Mouse (Mus musculus): ENCODE data around the gene Btnl9. TPM values are rescaled to one million over a fixed set of nuclear protein-coding genes. Genes with fewer than 3 reads are reported as not detected.
A peak's percentile ranks its signal among the peaks of the same experiment; 100 is the strongest.

Btnl9 gene
- polyA plus RNA-seq, 2 experiments = 1.7 to 2.0 TPM

DNA sequence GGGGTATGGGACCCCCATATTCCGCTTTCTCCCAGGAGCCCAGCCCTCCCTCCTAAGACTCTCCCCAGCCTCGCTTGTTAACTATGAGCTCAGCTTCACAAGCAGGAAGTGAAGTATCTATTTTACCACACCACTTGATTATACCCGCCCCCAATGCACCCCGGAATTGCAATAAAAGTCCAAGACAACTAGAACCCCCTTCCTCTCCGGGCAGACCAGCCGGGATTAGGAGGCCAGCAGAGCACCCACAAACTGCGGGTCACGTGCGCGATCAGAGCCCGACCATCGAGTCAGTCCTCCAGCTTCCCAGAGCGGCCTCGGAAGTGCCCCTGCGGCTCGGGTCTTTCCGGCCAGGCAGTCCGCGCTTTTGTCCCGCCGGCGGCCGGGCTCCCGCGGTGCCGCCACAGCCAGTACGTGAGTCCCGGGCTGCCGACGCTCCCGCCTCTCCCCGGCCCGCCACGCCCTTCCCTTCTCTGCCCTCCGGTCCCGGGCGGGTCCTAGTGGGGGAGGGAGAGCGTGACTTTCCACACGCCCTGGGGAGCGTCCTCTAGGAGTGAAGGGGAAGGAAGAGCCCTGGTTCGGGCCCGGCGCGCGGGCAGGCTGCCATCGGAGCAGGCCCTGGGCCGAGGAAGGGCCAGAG is 16.3 kb upstream of the Btnl9 start, which contains the start of gene Zfp62:
Gene Zfp62 (plus strand): TSS at position 164 of the 640 bp plus-strand sequence.
- H3K9ac ChIP-seq (ENCODE audit: low read depth, low read length, severe bottlenecking) = peak within 1 kb of the TSS; percentile 99

DNA sequence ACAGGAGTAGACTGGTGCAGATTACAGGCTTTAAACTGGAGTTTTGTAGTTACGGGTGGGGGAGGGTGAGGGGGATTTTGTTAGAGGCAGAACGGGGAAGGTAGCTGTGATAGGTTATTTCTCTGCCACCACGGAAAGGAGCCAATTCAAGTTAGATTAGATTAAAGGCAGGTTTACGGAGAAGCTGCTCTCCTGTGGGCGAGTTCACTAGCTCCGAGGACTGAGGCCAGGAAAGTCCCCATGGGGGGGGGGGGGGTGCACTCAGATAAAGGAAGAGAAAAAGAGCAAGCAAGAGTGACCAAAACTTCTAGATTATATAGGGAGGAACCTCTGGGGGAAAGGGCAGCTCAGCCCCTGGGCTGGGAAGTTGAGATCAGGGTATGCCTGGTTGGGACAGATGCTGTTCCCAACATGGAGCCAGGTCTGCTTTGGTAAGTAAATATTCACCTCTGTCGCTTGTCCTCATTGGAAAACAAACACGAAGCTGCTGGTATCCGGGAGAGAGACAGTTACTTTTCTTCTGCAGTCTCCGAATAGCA is 15.6 kb upstream of the Btnl9 start:
- Histone ChIP-seq H3K4me1 (ENCODE audit: control insufficient read depth, insufficient read depth, low read length) (peaks cover 4% of the 10 kb centered on the region), H3K27me3 (ENCODE audit: control insufficient read depth, insufficient read depth, low read length) (no peaks in the 10 kb centered on the region), H3K9me3 (ENCODE audit: control insufficient read depth, low read length) (no peaks in the 10 kb centered on the region), H3K27ac (replicated peaks; ENCODE audit: low read depth, low read length) (peak overlapping the region; percentile 99), H3K9ac (ENCODE audit: low read depth, low read length, severe bottlenecking) (peak overlapping the region; percentile 99), H3K4me2 (replicated peaks; ENCODE audit: low read depth, low read length, severe bottlenecking) (peak overlapping the region; percentile 80), H3K4me3 (replicated peaks; ENCODE audit: low read length) (peak overlapping the region; percentile 83), H3K36me3 (ENCODE audit: control insufficient read depth, insufficient read depth, low read length) (peaks cover 14% of the 10 kb centered on the region)
- ATAC-seq (ENCODE audit: low FRiP score, low read depth) (peak; percentile 12; the same call in 1 of the 2 replicates), DNase-seq (ENCODE audit: low spot score) (peak; percentile 21)
- under 1% methylated on average over 10 of the region's 10 CpGs for WGBS
- no peak for TF ChIP-seq POLR2A (IDR thresholded peaks at IDR 0.05; ENCODE audit: borderline replicate concordance, extremely low read depth, insufficient read depth, insufficient read length)

More for the DNA sequence above, 16.3 kb upstream of the Btnl9 start, which contains the start of gene Zfp62:
- WGBS = under 1% methylated on average over 26 of the region's 47 CpGs
- H3K27ac ChIP-seq (replicated peaks; ENCODE audit: low read depth, low read length) = peak within 1 kb of the TSS; percentile 99
- H3K4me2 ChIP-seq (replicated peaks; ENCODE audit: low read depth, low read length, severe bottlenecking) = peak within 1 kb of the TSS; percentile 80
- ATAC-seq (ENCODE audit: low FRiP score, low read depth) (peak; percentile 92), DNase-seq (ENCODE audit: low spot score) (peak; percentile 93)
- H3K36me3 ChIP-seq (ENCODE audit: control insufficient read depth, insufficient read depth, low read length) = peaks cover 14% of the 10 kb centered on the region
- no peaks in the 10 kb centered on the region for H3K9me3 ChIP-seq (ENCODE audit: control insufficient read depth, low read length)
- TF ChIP-seq POLR2A (IDR thresholded peaks at IDR 0.05; ENCODE audit: borderline replicate concordance, extremely low read depth, insufficient read depth, insufficient read length) = peak; percentile 75; the same call in 1 of the 2 replicates
- peak within 1 kb of the TSS; percentile 83 for H3K4me3 ChIP-seq (replicated peaks; ENCODE audit: low read length)
- H3K27me3 ChIP-seq (ENCODE audit: control insufficient read depth, insufficient read depth, low read length) = no peaks in the 10 kb centered on the region
- H3K4me1 ChIP-seq (ENCODE audit: control insufficient read depth, insufficient read depth, low read length) = peaks cover 4% of the 10 kb centered on the region

DNA sequence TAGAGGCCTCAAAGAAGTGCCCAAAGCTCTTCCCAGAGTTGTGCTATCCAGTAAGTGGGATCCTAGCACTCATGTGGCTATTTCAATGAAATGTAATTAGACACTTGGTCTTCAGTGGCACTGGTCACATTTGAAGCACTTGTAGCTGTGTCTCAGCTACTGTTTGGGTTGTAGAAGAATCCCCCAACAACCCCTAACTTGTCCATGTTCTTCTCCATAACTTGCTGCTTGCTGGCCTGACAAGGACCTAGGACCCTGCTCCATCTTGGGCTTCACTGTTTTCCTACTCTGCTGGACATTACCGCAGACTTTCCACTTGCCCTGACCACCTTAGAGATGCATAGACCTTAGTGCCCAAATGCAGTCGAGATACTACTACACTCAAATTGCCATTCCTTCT is 15.1 kb upstream of the Btnl9 start:
- Histone ChIP-seq H3K4me1 (ENCODE audit: control insufficient read depth, insufficient read depth, low read length) (peaks cover 4% of the 10 kb centered on the region), H3K27me3 (ENCODE audit: control insufficient read depth, insufficient read depth, low read length) (no peaks in the 10 kb centered on the region), H3K36me3 (ENCODE audit: control insufficient read depth, insufficient read depth, low read length) (peaks cover 9% of the 10 kb centered on the region), H3K4me2 (replicated peaks; ENCODE audit: low read depth, low read length, severe bottlenecking) (peak overlapping the region; percentile 80), H3K27ac (replicated peaks; ENCODE audit: low read depth, low read length) (peak overlapping the region; percentile 99; the same call in 1 of the 2 replicates), H3K9ac (ENCODE audit: low read depth, low read length, severe bottlenecking) (peak overlapping the region; percentile 99), H3K9me3 (ENCODE audit: control insufficient read depth, low read length) (no peaks in the 10 kb centered on the region), H3K4me3 (replicated peaks; ENCODE audit: low read length) (peak overlapping the region; percentile 83)
- TF ChIP-seq POLR2A (IDR thresholded peaks at IDR 0.05; ENCODE audit: borderline replicate concordance, extremely low read depth, insufficient read depth, insufficient read length) = no peak
- DNase-seq (ENCODE audit: low spot score) (no peak), ATAC-seq (ENCODE audit: low FRiP score, low read depth) (no peak)
- 45% methylated on average over 2 of the region's 2 CpGs for WGBS

DNA sequence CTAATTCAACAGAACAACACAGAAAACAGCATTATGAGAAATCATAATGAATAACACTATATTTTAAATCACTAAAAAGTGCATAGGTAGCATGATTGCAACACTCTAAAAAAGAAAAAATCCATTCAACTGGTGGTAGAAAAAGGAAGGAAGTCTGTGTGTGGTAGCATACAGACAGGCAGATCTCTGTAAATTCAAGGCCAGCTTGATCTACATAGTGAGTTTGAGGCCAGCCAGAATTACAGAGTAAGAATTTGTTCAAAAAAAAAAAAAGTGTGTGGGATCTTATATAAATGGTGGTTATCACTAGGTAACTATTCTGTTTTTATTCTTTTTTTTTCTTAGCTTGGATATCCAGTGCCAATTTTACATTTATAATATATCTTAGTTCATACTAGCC is 14.2 kb upstream of the Btnl9 start:
- TF ChIP-seq POLR2A (IDR thresholded peaks at IDR 0.05; ENCODE audit: borderline replicate concordance, extremely low read depth, insufficient read depth, insufficient read length) = no peak
- peaks cover 4% of the 10 kb centered on the region for H3K4me1 ChIP-seq (ENCODE audit: control insufficient read depth, insufficient read depth, low read length)
- DNase-seq (ENCODE audit: low spot score) = no peak
- H3K9ac ChIP-seq (ENCODE audit: low read depth, low read length, severe bottlenecking) = no peak overlapping the region
- no peak for ATAC-seq (ENCODE audit: low FRiP score, low read depth)
- H3K36me3 ChIP-seq (ENCODE audit: control insufficient read depth, insufficient read depth, low read length) = no peaks in the 10 kb centered on the region; the same call in 1 of the 2 replicates
- H3K9me3 ChIP-seq (ENCODE audit: control insufficient read depth, low read length) = no peaks in the 10 kb centered on the region
- no peak overlapping the region for H3K27ac ChIP-seq (replicated peaks; ENCODE audit: low read depth, low read length)
- H3K4me2 ChIP-seq (replicated peaks; ENCODE audit: low read depth, low read length, severe bottlenecking) = no peak overlapping the region
- H3K27me3 ChIP-seq (ENCODE audit: control insufficient read depth, insufficient read depth, low read length) = no peaks in the 10 kb centered on the region
- H3K4me3 ChIP-seq (replicated peaks; ENCODE audit: low read length) = no peak overlapping the region

DNA sequence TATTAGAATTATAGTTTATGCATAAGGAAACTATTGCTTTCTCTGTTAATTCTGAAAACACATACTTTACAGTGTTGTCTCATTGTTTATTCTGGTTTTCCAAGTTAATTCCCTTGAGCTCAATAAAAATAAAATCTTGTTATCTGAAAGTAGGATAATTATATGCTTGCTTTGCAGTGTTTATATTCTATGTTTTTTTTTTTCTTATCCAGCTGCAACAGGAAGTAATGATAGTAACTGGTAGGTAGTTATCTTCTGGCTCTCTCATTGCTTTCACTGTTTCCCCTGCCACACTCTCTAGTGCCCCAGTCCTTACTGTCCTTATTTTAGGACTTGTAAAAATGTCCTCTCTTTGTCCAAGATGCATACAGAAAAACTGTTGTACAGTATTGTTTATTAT is 13.7 kb upstream of the Btnl9 start:
- DNase-seq (ENCODE audit: low spot score) (no peak), ATAC-seq (ENCODE audit: low FRiP score, low read depth) (no peak)
- no peaks in the 10 kb centered on the region for H3K9me3 ChIP-seq (ENCODE audit: control insufficient read depth, low read length)
- peaks cover 4% of the 10 kb centered on the region for H3K4me1 ChIP-seq (ENCODE audit: control insufficient read depth, insufficient read depth, low read length)
- no peak for TF ChIP-seq POLR2A (IDR thresholded peaks at IDR 0.05; ENCODE audit: borderline replicate concordance, extremely low read depth, insufficient read depth, insufficient read length)
- no peaks in the 10 kb centered on the region for H3K27me3 ChIP-seq (ENCODE audit: control insufficient read depth, insufficient read depth, low read length)
- no peak overlapping the region for H3K4me2 ChIP-seq (replicated peaks; ENCODE audit: low read depth, low read length, severe bottlenecking)
- H3K4me3 ChIP-seq (replicated peaks; ENCODE audit: low read length) = no peak overlapping the region
- H3K27ac ChIP-seq (replicated peaks; ENCODE audit: low read depth, low read length) = no peak overlapping the region
- H3K9ac ChIP-seq (ENCODE audit: low read depth, low read length, severe bottlenecking) = no peak overlapping the region
- H3K36me3 ChIP-seq (ENCODE audit: control insufficient read depth, insufficient read depth, low read length) = no peaks in the 10 kb centered on the region

Data from limb, embryonic 14.5 days (tissue).